Mouse (Mus musculus) granulocyte monocyte progenitor cell, adult 5-6 weeks (primary cell): ENCODE results near the gene Axin2. TPM values are rescaled to one million over a fixed set of nuclear protein-coding genes. Genes with fewer than 3 reads are reported as not detected.

ENCODE experiments used
- total RNA-seq, 2 experiments: library from RNA; stranded (forward) in 1 of 2; stranded (reverse) in 1 of 2; fragments of 200-712, 200-1000 nt in 1 of 2; fragments of >200 nt in 1 of 2; fragmentation: Nextera tagmentation in 1 of 2; gene quantifications; 2 replicates each; pipeline ENCODE4 v1.2.3; 2014 to 2017

Axin2 gene
- total RNA-seq, 2 experiments from 2014 or later: 0.67 to 1.1 TPM

Other genes with a start within 250 kb of the Axin2 start
- not detected in 2 replicates for gene E030025P04Rik, start 224.0 kb downstream of the Axin2 start, total RNA-seq (2014; fragmentation: Nextera tagmentation)
- gene E030025P04Rik, start 224.0 kb downstream of the Axin2 start, total RNA-seq (2017): not detected in 2 replicates